Mouse (Mus musculus): ENCODE results near the gene Cmtm6.

The Cmtm6 gene

DNA sequence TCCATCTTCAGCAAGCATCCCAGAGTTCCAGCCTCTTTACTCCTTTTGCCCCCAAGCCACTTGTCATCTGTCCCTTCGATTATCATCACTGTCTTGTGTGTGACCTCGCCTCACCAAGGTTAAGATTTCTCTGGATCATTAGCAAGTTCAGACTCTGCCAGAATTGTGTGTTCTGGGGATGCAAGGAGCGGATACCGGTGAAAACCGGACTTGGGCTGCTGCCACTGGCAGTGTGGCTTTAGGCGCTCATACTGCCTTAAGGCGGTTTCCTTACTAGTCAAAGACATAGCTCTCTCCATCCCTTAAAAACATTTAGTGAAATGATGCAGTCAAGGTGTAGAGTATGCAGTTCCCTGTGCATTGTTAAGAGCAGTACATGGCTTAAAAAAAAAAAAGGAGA, 48.0 kb downstream of the Cmtm6 start:
- TF ChIP-seq GATA4 (IDR thresholded peaks at IDR 0.05; ENCODE audit: insufficient replicate concordance, low read length): no peak

DNA sequence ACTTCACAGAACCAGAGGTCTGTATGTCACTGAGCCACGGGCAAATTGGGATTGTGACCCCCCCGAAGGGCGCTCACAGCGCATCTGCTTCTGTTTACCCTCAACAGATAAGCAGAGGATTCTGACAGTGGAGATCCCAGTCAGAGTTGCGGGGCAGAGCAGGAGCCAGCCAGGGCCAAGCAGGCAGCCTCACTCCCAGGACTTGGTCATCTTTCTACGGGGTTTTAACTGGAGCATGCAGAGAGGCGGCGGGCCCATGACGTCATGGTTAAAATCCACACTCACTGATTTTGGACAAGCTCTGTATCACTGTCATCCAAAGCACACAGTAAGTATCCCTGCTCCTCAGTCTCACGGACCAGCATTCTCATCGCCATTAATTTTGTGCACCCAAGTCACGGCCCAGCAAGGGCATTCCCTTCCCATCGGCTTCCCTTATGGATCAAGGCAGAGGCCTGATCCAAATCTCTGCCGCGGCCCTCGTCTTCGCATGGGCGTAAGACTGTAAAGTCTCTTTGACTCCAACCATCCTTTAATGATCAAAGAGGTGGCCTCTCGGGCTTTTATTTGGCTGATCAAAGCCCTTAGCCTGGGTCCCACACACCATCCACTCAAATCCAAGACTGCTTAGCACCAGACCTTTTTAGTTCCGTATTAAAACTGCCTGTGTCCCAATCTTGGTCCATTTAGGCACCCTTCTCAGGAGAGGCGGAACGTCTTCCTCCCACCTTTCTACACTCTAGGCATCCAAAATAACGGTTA, 49.2 kb downstream of the Cmtm6 start:
- no peak for TF ChIP-seq GATA4 (IDR thresholded peaks at IDR 0.05; ENCODE audit: insufficient replicate concordance, low read length)

DNA sequence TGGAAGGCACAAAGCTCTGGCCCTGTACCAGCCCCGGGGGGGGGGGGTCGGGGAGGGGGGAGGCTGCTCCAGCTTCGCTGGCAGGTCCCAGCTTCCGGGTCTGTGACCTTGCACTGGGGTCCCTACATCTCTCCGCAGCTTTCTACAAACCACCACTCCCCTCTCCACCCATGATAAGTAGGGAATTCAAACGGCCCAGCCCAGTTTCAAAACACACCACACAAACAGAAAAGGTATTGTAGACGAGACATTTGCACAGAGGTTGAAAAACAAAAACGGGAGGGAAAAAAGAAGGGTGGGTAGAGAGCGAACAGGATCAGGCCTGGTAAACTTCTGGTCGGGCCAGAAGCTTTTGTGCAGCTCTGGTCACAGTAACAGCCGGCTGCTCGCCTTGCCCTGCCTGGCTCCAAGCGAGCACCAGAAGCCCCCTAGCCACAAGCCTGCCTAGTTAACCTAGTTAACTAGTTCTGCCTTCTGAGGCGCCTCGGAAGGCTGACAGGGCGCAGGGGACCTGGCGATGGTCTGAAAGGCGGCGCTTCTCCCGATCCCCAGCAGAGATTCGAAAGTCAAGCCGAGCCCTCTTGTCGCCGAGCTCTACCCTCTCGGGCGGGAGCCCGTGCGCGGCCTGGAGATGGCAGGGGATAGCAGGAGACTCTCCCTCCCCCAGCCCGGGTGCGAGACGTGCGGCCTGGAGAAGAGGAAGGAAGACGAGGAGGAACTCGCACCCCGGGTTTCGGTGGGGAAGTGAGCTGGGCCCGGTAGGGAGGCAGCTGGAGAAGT, 50.0 kb downstream of the Cmtm6 start:
- TF ChIP-seq GATA4 (IDR thresholded peaks at IDR 0.05; ENCODE audit: insufficient replicate concordance, low read length): no peak

DNA sequence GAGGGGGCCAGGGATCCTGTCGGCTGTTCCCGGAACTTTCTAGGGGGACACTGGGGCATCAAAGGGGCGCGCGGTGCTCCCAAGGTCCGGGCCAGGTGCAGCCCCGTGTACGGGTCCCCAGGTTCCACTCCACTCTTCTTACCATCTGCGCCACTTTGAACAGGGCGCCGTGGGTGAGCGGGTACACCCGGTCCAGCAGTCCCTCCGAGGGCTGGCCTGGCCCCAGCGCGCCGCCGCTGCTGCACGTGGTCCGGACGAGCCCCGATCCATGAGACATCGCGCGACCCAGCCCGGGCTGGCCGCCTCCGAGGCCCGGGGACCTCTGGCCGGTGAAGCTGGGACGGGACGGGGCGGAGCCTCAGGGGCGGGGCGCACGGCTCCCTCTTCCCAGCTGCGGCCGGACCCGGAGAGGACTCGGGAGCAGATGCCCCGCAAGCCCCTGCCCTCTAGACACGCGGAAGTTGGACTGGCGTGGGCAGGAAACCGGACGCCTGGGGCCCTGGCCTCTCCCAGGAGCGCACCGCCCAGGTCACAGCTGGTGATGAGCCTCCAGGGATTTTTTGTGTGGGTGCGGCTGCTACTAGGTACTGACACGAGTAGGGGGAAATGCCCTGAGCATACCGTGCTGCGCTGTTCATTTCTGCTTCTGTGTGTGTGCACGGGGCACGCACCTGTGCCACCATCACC, 50.8 kb downstream of the Cmtm6 start, which contains the start of gene Cmtm7:
TSS of gene Cmtm7 (minus strand) at position 331 of the 687 bp plus-strand sequence.
- TF ChIP-seq GATA4 (IDR thresholded peaks at IDR 0.05; ENCODE audit: insufficient replicate concordance, low read length): no peak

- no peak for TF ChIP-seq GATA4 (IDR thresholded peaks at IDR 0.05; ENCODE audit: insufficient replicate concordance, low read length)
Observed at GRCm38 (mm10) chr9:114785432-114786125, 54.7 kb downstream of the Cmtm6 start.

GRCm38 (mm10) chr9:114787134-114787533, 56.2 kb downstream of the Cmtm6 start:
- TF ChIP-seq GATA4 (IDR thresholded peaks at IDR 0.05; ENCODE audit: insufficient replicate concordance, low read length): no peak

- no peak for TF ChIP-seq GATA4 (IDR thresholded peaks at IDR 0.05; ENCODE audit: insufficient replicate concordance, low read length)
Observed at GRCm38 (mm10) chr9:114787716-114788115, 56.8 kb downstream of the Cmtm6 start.

DNA sequence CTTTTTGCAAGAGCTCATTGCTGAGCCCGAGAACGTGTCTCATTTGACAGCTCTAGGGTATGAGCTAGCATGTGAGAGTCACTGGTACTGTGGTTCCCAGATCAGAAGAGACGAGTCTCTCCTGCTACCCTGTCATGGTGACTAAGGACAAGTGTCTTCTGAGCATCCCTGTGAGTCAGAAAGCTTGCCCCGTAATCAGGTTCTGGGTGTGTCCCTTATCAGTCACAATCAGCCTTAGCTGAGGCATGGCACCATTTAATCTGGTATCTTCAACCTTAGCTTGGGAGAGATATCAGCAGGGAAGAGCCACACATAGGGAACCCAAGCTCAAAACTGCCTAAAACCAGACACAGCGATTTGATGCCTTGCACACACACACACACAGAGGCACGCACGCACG, 57.8 kb downstream of the Cmtm6 start:
- TF ChIP-seq GATA4 (IDR thresholded peaks at IDR 0.05; ENCODE audit: insufficient replicate concordance, low read length): no peak

GRCm38 (mm10) chr9:114789557-114789956, 58.6 kb downstream of the Cmtm6 start:
- no peak for TF ChIP-seq GATA4 (IDR thresholded peaks at IDR 0.05; ENCODE audit: insufficient replicate concordance, low read length)

DNA sequence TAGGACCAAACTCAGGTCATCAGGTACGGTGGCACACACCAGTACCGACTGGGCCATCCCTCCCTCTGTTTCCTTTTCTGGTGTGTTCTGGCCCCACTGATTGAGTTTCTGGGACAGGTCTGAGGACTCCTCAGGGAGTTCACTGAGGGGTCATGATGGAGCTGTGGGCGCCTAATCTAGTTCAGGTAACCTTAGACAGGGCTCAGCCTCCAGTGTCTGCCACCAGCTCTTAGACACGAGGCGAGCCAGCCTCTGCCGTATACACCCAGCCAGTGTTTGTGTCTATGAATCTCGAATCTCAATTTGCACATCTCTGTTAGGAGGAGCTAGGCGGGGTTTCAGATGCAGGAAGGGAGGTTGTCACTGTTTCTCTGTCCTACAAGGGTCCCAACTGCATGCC, 59.1 kb downstream of the Cmtm6 start:
- TF ChIP-seq GATA4 (IDR thresholded peaks at IDR 0.05; ENCODE audit: insufficient replicate concordance, low read length): no peak

DNA sequence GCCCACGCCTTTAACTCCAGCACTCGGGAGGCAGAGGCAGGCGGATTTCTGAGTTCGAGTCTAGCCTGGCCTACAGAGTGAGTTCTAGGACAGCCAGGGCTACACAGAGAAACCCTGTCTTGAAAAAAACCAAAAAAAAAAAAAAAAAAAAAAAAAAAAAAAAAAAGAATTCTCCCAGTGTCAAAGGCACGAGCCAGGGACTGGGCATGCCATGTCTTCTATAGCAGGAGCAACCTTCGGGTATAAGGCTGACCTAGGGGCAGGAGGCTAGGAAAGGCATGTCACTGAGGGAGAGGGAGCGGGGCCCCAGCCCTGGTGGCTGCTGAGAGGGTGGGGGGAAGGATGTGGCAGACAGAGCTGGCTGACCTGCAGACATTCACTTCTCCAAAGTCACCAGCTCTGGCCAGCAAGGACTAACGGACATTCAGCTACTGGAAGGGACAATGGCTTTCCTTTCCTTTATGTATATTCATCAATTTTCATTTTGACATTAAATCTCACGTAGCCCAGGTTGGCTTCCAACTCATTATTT, 62.9 kb downstream of the Cmtm6 start:
- no peak for TF ChIP-seq GATA4 (IDR thresholded peaks at IDR 0.05; ENCODE audit: insufficient replicate concordance, low read length)

DNA sequence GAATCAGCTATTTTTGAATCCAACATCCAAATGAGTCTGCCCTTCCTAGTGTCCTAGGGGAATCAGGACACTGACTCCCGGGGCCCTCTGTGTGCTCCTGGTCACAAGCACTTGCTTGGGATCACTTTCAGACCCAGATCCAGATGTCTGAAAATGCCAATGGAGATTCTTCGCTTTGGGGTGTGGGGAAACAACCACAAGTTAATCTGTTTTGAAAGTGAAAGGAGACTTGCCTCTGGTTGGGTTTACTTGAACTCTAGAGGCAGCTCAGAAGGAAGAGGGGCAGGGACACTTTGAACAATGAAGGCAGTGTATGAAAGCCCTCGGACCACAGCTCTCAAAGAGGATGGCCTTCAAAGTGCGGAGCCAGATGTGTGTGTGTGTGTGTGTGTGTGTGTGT, 63.6 kb downstream of the Cmtm6 start:
- TF ChIP-seq GATA4 (IDR thresholded peaks at IDR 0.05; ENCODE audit: insufficient replicate concordance, low read length): no peak

DNA sequence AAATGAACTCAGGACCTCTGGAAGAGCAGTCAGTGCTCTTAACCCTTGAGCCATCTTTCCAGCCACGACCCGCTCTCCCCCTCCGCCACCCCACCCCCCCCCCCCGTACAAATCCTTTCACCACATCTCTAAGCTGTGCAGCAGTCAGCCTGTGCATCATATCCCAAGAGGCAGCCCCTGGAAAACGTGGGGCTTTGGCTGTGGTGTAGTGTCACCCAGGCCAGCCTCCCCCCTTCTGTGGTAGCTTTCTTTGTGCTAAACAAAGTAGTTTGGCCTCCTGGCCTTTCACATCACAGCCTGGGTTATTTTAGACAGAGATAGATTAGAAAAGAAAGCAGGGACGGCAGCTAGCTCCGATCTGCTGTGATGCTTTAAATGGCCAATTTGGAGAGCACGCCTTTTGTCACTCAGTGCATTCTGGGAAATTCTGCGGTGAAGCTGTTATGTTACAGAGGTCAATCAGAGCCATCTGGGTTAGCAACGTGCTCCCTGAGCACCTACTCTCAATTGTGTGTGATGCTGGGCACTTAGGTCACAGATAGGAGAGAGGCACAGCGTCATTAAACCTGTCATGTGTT, 65.6 kb downstream of the Cmtm6 start:
- no peak for TF ChIP-seq GATA4 (IDR thresholded peaks at IDR 0.05; ENCODE audit: insufficient replicate concordance, low read length)

DNA sequence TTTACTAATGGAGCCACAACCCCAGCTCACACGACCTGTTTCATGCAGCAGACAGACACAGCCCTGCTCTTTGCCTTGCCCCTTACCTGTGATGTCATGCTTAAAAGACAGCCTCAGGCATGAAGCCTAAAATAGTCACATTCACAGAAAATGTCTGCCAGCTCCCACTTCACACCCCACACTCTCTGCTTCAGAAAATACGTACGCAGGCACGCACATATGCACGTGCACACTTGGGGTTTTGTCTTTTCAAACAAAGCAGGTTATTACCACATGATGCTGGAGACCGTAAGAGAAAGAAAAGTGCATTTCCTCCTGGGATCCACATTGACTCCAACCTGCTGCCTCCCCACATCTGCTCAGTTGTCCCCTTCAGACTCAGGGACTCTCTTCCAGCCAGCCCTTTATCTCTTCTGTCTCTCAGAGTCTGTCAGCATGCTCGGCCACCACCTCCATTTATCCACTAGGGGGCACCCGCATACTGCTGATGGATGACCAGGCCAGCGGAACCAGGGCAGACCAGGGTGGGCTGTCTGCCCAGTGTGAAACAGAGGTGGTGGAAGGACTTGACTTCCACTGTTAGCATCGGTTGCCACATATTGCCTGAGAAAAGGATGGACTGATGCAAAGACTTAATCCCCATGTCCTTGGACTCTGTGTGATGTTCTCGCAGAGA, 66.6 kb downstream of the Cmtm6 start:
- TF ChIP-seq GATA4 (IDR thresholded peaks at IDR 0.05; ENCODE audit: insufficient replicate concordance, low read length): peak; percentile 22; the same call in 1 of the 2 replicates
